Mouse (Mus musculus): ENCODE results near the gene Slc24a2.

DNA sequence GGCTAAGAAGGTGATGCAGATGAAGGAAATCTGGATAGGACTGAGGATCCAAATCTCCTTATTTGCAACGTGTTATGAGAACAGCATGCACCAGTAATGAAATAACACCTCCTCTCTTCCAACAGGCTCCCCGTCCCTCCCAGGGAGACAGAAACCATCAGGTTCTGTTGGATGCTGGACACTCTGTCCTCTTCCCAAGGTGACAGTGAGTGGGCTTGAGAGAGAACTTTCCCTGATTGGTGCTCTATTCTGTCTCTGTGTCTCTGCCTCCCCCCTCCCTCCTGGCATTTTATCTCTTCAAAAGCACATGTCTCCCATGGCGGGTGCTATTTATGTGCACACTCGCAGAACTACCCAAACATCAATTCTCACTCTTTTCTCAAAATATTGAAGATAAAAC is 103.5 kb downstream of the Slc24a2 start:
- TF ChIP-seq CHD1 (IDR thresholded peaks at IDR 0.05; ENCODE audit: low read depth, low read length) = no peak
- no peak for TF ChIP-seq POLR2A (IDR thresholded peaks at IDR 0.05; ENCODE audit: control insufficient read depth in 1 of 2, insufficient read depth in 1 of 2, low read depth in 1 of 2, low read length in 2 of 2, poor library complexity in 1 of 2)
- no peak for TF ChIP-seq CTCF (IDR thresholded peaks at IDR 0.05 in 2 of 3, conservative IDR thresholded peaks at IDR 0.05 in 1 of 3; ENCODE audit: control insufficient read depth in 1 of 3, insufficient read depth in 1 of 3, low read depth in 2 of 3, low read length in 3 of 3, poor library complexity in 1 of 3, severe bottlenecking in 1 of 3)
- no peak for TF ChIP-seq MAX (IDR thresholded peaks at IDR 0.05; ENCODE audit: low read length)
- no peak for TF ChIP-seq RAD21 (IDR thresholded peaks at IDR 0.05; ENCODE audit: low read depth, low read length)
- TF ChIP-seq MAFK (IDR thresholded peaks at IDR 0.05; ENCODE audit: borderline replicate concordance, low read depth, low read length) = no peak
- TF ChIP-seq EP300 (IDR thresholded peaks at IDR 0.05; ENCODE audit: low read depth in 1 of 2, low read length in 2 of 2) = no peak
- TF ChIP-seq POLR2AphosphoS2 (IDR thresholded peaks at IDR 0.05; ENCODE audit: low read length) = no peak
- TF ChIP-seq MXI1 (IDR thresholded peaks at IDR 0.05; ENCODE audit: low read depth, low read length) = no peak
- no peak for TF ChIP-seq USF2 (IDR thresholded peaks at IDR 0.05; ENCODE audit: borderline replicate concordance in 1 of 2, insufficient read depth in 1 of 2, low read depth in 1 of 2, low read length in 2 of 2)
- no peak for TF ChIP-seq USF1 (IDR thresholded peaks at IDR 0.05; ENCODE audit: low read depth, low read length)
- TF ChIP-seq ZC3H11A (IDR thresholded peaks at IDR 0.05; ENCODE audit: low read depth, low read length) = no peak
- TF ChIP-seq BHLHE40 (IDR thresholded peaks at IDR 0.05; ENCODE audit: borderline replicate concordance, low read depth, low read length) = no peak

All from MEL (cell line).